Mouse (Mus musculus): ENCODE data around the gene U2af2.

The U2af2 gene

GRCm38 (mm10) chr7:5038109-5038732, 23.7 kb upstream of the U2af2 start, which contains the start of gene Zfp784:
Gene Zfp784 (minus strand): TSS chr7:5038446.
- peak; percentile 96 for DNase-seq

DNA sequence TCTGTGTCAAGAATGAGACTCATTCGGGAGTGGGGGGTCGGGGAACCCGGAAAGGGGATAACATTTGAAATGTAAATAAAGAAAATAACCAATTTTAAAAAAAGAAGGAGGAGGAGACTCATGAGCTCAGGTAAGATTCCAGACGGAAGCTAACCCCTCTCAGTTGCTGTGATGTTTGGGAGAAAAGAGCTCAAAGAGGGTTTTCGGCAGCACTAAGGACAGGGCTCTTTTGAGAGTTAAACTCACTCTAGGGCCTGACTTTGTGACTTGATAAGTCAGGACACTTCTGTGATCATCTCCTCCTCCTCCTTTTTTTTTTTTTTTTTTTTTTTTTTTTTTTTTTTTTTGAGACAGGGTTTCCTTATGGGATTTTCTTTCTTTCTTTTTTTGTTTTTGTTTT, 23.0 kb upstream of the U2af2 start:
- no peak for DNase-seq

GRCm38 (mm10) chr7:5044981-5045380, 17.0 kb upstream of the U2af2 start:
- DNase-seq, result no peak

GRCm38 (mm10) chr7:5046112-5046511, 15.8 kb upstream of the U2af2 start:
- peak; percentile 13 for DNase-seq

DNA sequence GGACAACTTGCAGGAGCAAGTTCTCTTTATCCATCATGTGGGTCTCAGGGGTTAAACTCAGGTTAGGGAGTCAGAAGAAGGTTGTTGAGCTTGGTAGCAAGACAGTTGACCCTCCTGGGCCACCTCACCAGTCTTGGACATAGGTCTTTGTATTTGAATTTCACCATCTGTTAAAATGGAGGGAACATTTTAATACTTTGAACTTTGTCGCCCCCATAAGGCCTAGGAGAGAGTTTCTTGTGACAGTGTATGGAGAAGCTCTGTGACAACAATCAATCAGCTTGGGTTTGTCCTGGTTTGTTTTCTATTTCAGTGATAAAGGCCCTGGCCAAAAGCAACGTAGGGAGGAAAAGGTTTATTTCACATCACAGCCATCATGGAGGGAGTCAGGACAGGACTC, 14.6 kb upstream of the U2af2 start:
- DNase-seq, result no peak

GRCm38 (mm10) chr7:5051193-5052192, 10.4 kb upstream of the U2af2 start, which contains the start of gene Zfp580:
Gene Zfp580 (plus strand): TSS chr7:5051538.
- peak; percentile 82 for DNase-seq

DNA sequence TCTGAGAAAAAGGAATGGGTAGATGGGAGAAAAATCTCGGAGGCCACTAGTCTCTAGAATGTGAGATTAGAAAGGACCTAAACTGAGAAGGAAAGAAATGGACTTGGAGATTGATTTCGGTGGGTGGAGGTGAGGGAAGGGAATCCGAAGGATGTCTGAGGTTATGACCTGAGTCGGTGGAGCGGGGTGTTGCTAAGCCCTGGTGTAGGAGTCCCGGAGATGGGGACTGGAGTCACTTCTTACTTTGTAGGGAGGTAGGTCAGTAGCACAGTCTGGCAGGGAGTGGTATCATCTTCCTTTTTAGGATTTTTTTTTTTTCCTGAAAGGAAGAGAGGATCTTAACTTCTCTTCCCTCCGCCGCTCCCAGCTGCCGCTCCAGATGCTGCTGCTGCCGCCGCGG, 9.5 kb upstream of the U2af2 start:
- DNase-seq, result no peak

DNA sequence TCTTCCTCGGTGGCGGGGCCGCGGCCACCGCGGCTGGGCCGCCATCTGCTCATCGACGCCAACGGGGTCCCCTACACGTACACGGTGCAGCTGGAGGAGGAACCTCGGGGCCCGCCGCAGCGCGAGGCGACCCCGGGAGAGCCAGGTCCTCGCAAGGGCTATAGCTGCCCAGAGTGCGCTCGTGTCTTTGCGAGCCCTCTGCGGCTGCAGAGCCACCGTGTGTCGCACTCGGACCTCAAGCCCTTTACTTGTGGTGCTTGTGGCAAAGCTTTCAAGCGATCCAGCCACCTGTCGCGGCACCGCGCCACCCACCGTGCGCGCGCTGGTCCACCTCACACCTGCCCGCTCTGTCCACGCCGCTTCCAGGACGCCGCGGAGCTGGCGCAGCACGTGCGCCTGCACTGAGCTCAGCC, 9.0 kb upstream of the U2af2 start:
- DNase-seq, result no peak

GRCm38 (mm10) chr7:5053456-5054179, 8.3 kb upstream of the U2af2 start:
- no peak for DNase-seq

DNA sequence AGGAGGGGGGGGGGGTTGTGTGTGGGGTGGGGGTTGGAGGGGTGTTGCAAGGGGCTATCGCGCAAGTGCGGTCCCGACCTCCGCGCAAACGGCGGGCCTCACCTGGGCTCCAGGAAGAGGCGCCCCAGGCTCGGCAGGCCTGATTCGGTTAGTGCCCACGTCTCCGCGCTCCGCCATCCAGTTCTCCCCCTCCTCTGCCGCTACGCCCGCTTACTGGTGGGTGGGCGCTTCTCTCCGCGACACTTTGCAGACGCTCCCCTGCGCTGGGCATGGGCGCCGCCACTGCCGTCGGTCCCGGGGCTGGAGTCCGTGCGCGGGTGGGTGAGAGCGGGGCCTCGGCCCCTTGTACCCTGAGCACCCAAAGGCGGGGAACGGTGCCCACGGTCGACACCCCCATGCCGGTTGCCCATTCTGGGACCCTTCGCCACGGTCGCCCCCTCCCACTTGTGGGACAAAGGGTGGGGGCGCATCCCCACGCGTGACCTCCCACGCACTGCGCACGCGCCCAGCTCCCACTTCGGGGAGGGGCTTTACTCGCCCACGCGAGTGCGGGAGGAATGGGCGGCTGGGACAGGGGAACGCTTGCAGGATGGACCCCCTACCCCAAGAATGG, 5.2 kb upstream of the U2af2 start:
- peak; percentile 45 for DNase-seq

- no peak for DNase-seq
Measured at GRCm38 (mm10) chr7:5057381-5057780, 4.6 kb upstream of the U2af2 start.

GRCm38 (mm10) chr7:5057804-5058203, 4.1 kb upstream of the U2af2 start:
- peak; percentile 60 for DNase-seq

- no peak for DNase-seq
Measured at GRCm38 (mm10) chr7:5058631-5059030, 3.3 kb upstream of the U2af2 start.

DNA sequence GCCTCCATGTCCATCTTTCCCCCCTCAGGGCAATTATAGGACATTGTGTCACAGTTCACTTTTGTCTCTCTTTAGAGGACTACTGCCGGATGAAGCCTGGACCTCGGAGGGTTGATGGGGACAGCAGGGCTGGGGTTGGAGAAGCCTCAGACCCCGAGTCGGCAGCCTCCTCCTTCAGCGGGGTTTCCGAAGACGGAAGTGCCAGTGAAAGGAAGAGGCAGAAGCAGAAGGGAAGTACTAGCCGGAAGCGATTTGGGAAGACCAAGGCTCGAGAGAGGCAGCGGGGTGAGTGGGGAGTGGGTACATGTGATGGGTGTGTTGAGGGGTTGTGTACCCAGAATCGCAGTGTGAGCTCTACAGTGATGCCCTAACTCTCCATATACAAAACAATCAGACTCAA, 2.5 kb upstream of the U2af2 start:
- DNase-seq, result peak; percentile 32

DNA sequence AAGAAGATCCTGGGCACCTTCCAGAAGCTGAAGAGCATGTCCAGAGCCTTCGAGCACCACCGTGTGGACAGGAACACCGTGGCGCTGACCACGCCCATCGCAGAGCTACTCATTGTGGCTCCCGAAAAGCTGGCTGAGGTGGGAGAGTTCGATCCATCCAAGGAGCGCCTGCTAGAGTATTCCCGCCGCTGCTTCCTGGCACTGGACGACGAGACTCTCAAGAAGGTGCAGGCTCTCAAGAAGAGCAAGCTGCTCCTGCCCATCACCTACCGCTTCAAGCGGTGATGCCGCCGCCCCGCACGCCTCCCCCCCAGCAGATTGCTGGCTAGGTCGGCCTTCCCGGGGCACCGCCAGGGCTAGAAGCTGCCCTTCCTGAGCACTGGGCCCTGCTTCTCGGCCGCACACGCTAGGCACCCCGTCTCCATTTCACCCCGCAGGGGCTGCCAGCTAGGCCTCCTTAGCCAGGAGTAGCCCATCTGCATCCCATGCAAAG, 1.7 kb upstream of the U2af2 start:
- peak; percentile 78 for DNase-seq

GRCm38 (mm10) chr7:5060944-5061773, 784 bp upstream of the U2af2 start:
- DNase-seq, result peak; percentile 99

DNA sequence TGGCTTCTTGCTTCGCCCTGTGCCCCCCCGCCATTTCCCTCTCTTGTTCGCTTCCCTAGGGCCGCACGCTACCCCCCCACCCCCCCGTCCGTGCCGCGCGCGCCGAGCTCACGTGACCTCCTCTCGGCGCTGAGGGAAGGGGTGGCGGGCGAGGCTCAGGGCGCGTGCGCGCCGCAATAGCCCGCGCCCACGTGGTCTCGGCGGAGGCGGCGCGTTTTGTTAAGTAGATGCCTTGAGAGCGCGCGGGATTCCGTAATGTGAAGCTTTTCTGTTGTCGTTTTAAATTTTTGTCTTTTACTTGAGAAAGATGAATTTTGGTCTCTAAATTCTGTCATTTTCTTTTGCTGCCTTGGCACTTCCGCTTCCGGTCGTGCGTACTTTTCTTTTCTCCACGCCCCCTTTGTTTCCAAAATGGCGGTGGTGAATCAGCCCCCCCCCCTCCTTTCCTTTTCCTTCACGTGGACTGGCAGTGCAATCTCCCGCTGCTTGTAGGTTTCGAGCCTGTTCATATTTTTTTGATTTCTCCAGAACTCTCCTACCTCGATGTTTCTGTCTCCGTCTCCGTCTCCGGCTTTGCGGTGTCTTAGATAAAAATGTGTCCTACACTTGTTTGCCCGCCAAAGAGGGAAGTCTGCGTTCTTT, 538 bp downstream of the U2af2 start:
- DNase-seq, result no peak

- DNase-seq, result no peak
Measured at GRCm38 (mm10) chr7:5064886-5065285, 2.9 kb downstream of the U2af2 start.

- DNase-seq, result no peak
Measured at GRCm38 (mm10) chr7:5073586-5073985, 11.6 kb downstream of the U2af2 start.

GRCm38 (mm10) chr7:5074984-5075383, 13.0 kb downstream of the U2af2 start:
- DNase-seq, result no peak

DNA sequence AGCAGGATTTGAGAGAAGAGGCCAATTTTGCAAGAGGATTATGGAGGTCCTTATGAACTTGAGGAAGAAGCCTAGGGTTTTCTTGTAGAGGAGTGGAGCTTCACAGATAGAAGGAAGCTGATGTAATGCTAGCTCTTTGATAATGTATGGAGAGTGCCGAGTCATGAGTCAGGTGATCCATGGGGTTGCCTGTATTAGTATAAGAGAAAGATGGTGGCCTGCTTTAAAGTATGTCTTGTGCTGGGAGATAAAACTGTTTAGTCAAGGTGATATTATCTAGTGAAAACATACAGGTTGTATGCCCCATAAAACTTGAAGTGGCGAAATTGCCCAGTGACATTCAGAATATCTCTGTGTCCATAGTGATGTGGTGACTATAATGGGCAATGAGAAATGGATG, 15.0 kb downstream of the U2af2 start:
- DNase-seq, result no peak

All from thymus, postnatal 4 days (tissue).